Mouse (Mus musculus): ENCODE results near the gene Cgrrf1. TPM values are rescaled to one million over a fixed set of nuclear protein-coding genes. Genes with fewer than 3 reads are reported as not detected.
A peak's percentile ranks its signal among the peaks of the same experiment; 100 is the strongest.

Cgrrf1 gene
- total RNA-seq, 1 experiment, result 6.6 TPM

GRCm38 (mm10) chr14:46787454-46787786, 44.5 kb upstream of the Cgrrf1 start:
- H3K4me1 ChIP-seq (ENCODE audit: control insufficient read depth in 2 of 2, insufficient read depth in 2 of 2, low read length in 2 of 2, poor library complexity in 1 of 2), result peaks cover 0 to 3% of the 10 kb centered on the region in 2 experiments; a peak in 2 of 4 replicates
- no peak for TF ChIP-seq ZC3H11A (IDR thresholded peaks at IDR 0.05; ENCODE audit: borderline replicate concordance, low read depth, low read length)
- TF ChIP-seq MAFK (IDR thresholded peaks at IDR 0.05; ENCODE audit: insufficient read depth, low read depth, low read length), result no peak
- TF ChIP-seq CHD2 (IDR thresholded peaks at IDR 0.05; ENCODE audit: low read depth, low read length), result no peak
- no peak for TF ChIP-seq ZNF384 (IDR thresholded peaks at IDR 0.05; ENCODE audit: low read depth, low read length)
- no peak for TF ChIP-seq HCFC1 (IDR thresholded peaks at IDR 0.05; ENCODE audit: borderline replicate concordance, insufficient read depth, low read length)
- H3K9me3 ChIP-seq (ENCODE audit: control insufficient read depth, insufficient read depth, low read depth, low read length), result no peaks in the 10 kb centered on the region
- peak overlapping the region; percentile 99 for H3K9ac ChIP-seq (ENCODE audit: insufficient read depth, low read depth, low read length, poor library complexity, severe bottlenecking)
- 0 out of 2 replicates have a peak, but pooled peaks cover 2% of the 10 kb centered on the region for H3K36me3 ChIP-seq (ENCODE audit: control insufficient read depth, insufficient read depth, low read length, poor library complexity, severe bottlenecking)
- in situ Hi-C loops (cut with MboI; ENCODE audit: low sequenced_read_pairs in 2 of 2, unreplicated experiment in 2 of 2), result no loop called here
- no peak for DNase-seq (ENCODE audit: low read depth, low spot score)
- H3K27ac ChIP-seq (ENCODE audit: insufficient read depth, low read depth, low read length, poor library complexity, severe bottlenecking), result peak overlapping the region; percentile 78
- H3K4me3 ChIP-seq (ENCODE audit: insufficient read depth in 1 of 2, low read depth in 1 of 2, low read length in 2 of 2, poor library complexity in 1 of 2, severe bottlenecking in 1 of 2), result peak overlapping the region; percentile 81 to 95

- DNase-seq (ENCODE audit: low read depth, low spot score), result peak; percentile 78
- in situ Hi-C loops (cut with MboI; ENCODE audit: low sequenced_read_pairs in 2 of 2, unreplicated experiment in 2 of 2), result no loop called here
- Histone ChIP-seq H3K4me3 (ENCODE audit: insufficient read depth in 1 of 2, low read depth in 1 of 2, low read length in 2 of 2, poor library complexity in 1 of 2, severe bottlenecking in 1 of 2) (peak within 1 kb of the TSS; percentile 81 to 95), H3K9ac (ENCODE audit: insufficient read depth, low read depth, low read length, poor library complexity, severe bottlenecking) (peak within 1 kb of the TSS; percentile 99), H3K9me3 (ENCODE audit: control insufficient read depth, insufficient read depth, low read depth, low read length) (no peaks in the 10 kb centered on the region), H3K36me3 (ENCODE audit: control insufficient read depth, insufficient read depth, low read length, poor library complexity, severe bottlenecking) (0 out of 2 replicates have a peak, but pooled peaks cover 2% of the 10 kb centered on the region), H3K4me1 (ENCODE audit: control insufficient read depth in 2 of 2, insufficient read depth in 2 of 2, low read length in 2 of 2, poor library complexity in 1 of 2) (peaks cover 0 to 3% of the 10 kb centered on the region in 2 experiments; a peak in 1 of 4 replicates), H3K27ac (ENCODE audit: insufficient read depth, low read depth, low read length, poor library complexity, severe bottlenecking) (peak within 1 kb of the TSS; percentile 78)
- TF ChIP-seq MAFK (IDR thresholded peaks at IDR 0.05; ENCODE audit: insufficient read depth, low read depth, low read length), result 0 out of 2 replicates have a peak, but pooled peaks have one; percentile 13
- no peak for TF ChIP-seq CHD2 (IDR thresholded peaks at IDR 0.05; ENCODE audit: low read depth, low read length)
- TF ChIP-seq ZC3H11A (IDR thresholded peaks at IDR 0.05; ENCODE audit: borderline replicate concordance, low read depth, low read length), result no peak
- no peak for TF ChIP-seq ZNF384 (IDR thresholded peaks at IDR 0.05; ENCODE audit: low read depth, low read length)
- TF ChIP-seq HCFC1 (IDR thresholded peaks at IDR 0.05; ENCODE audit: borderline replicate concordance, insufficient read depth, low read length), result 0 out of 2 replicates have a peak, but pooled peaks have one; percentile 63
Observed at GRCm38 (mm10) chr14:46787787-46788504, 44.0 kb upstream of the Cgrrf1 start, which contains the start of gene Cnih1. Cnih1 (minus strand) TSS chr14:46788411.

- H3K9me3 ChIP-seq (ENCODE audit: control insufficient read depth, insufficient read depth, low read depth, low read length), result no peaks in the 10 kb centered on the region
- no peak for DNase-seq (ENCODE audit: low read depth, low spot score)
- in situ Hi-C loops (cut with MboI; ENCODE audit: low sequenced_read_pairs in 2 of 2, unreplicated experiment in 2 of 2), result no loop called here
- TF ChIP-seq CHD2 (IDR thresholded peaks at IDR 0.05; ENCODE audit: low read depth, low read length) (no peak), ZNF384 (IDR thresholded peaks at IDR 0.05; ENCODE audit: low read depth, low read length) (no peak)
- H3K9ac ChIP-seq (ENCODE audit: insufficient read depth, low read depth, low read length, poor library complexity, severe bottlenecking), result no peak overlapping the region
- peak overlapping the region in 1 of 2 experiments; percentile 81; a peak in 2 of 4 replicates for H3K4me3 ChIP-seq (ENCODE audit: insufficient read depth in 1 of 2, low read depth in 1 of 2, low read length in 2 of 2, poor library complexity in 1 of 2, severe bottlenecking in 1 of 2)
- no peak overlapping the region for H3K27ac ChIP-seq (ENCODE audit: insufficient read depth, low read depth, low read length, poor library complexity, severe bottlenecking)
- H3K36me3 ChIP-seq (ENCODE audit: control insufficient read depth, insufficient read depth, low read length, poor library complexity, severe bottlenecking), result 0 out of 2 replicates have a peak, but pooled peaks cover 2% of the 10 kb centered on the region
- H3K4me1 ChIP-seq (ENCODE audit: control insufficient read depth in 2 of 2, insufficient read depth in 2 of 2, low read length in 2 of 2, poor library complexity in 1 of 2), result peaks cover 0 to 3% of the 10 kb centered on the region in 2 experiments; a peak in 1 of 4 replicates
Observed at GRCm38 (mm10) chr14:46788505-46788901, 43.4 kb upstream of the Cgrrf1 start.

GRCm38 (mm10) chr14:46790303-46790702, 41.6 kb upstream of the Cgrrf1 start:
- no peak overlapping the region for H3K4me3 ChIP-seq (ENCODE audit: insufficient read depth in 1 of 2, low read depth in 1 of 2, low read length in 2 of 2, poor library complexity in 1 of 2, severe bottlenecking in 1 of 2)
- in situ Hi-C loops (cut with MboI; ENCODE audit: low sequenced_read_pairs in 2 of 2, unreplicated experiment in 2 of 2), result no loop called here
- no peaks in the 10 kb centered on the region for H3K9me3 ChIP-seq (ENCODE audit: control insufficient read depth, insufficient read depth, low read depth, low read length)
- peaks cover 0 to 2% of the 10 kb centered on the region in 2 experiments; a peak in 1 of 4 replicates for H3K4me1 ChIP-seq (ENCODE audit: control insufficient read depth in 2 of 2, insufficient read depth in 2 of 2, low read length in 2 of 2, poor library complexity in 1 of 2)
- H3K27ac ChIP-seq (ENCODE audit: insufficient read depth, low read depth, low read length, poor library complexity, severe bottlenecking), result no peak overlapping the region
- H3K9ac ChIP-seq (ENCODE audit: insufficient read depth, low read depth, low read length, poor library complexity, severe bottlenecking), result 0 out of 2 replicates have a peak overlapping the region, but pooled peaks have one; percentile 6
- no peaks in the 10 kb centered on the region for H3K36me3 ChIP-seq (ENCODE audit: control insufficient read depth, insufficient read depth, low read length, poor library complexity, severe bottlenecking)
- TF ChIP-seq ZC3H11A (IDR thresholded peaks at IDR 0.05; ENCODE audit: borderline replicate concordance, low read depth, low read length) (no peak), MAFK (IDR thresholded peaks at IDR 0.05; ENCODE audit: insufficient read depth, low read depth, low read length) (no peak), ZNF384 (IDR thresholded peaks at IDR 0.05; ENCODE audit: low read depth, low read length) (no peak), CHD2 (IDR thresholded peaks at IDR 0.05; ENCODE audit: low read depth, low read length) (no peak), HCFC1 (IDR thresholded peaks at IDR 0.05; ENCODE audit: borderline replicate concordance, insufficient read depth, low read length) (no peak)
- no peak for DNase-seq (ENCODE audit: low read depth, low spot score)
